Mouse (Mus musculus): ENCODE results near the gene 2210016F16Rik. TPM values are rescaled to one million over a fixed set of nuclear protein-coding genes. Genes with fewer than 3 reads are reported as not detected.

Gene 2210016F16Rik
- polyA plus RNA-seq (2012; rRNA removed): 25.2 and 33.8 TPM in 2 replicates

GRCm38 (mm10) chr13:58384779-58385546, at the start of gene 2210016F16Rik:
Gene 2210016F16Rik, minus strand, starts transcription at chr13:58385225.
- H3K36me3 ChIP-seq (ENCODE audit: control insufficient read depth, insufficient read depth, low read length): peaks cover 9% of the 10 kb centered on the region
- H3K27ac ChIP-seq (ENCODE audit: insufficient read depth, low read depth, low read length): peak within 1 kb of the TSS; percentile 6; the same call in 1 of the 2 replicates
- H3K4me1 ChIP-seq (ENCODE audit: control insufficient read depth, insufficient read depth, low read length): peaks cover 9% of the 10 kb centered on the region; the same call in 1 of the 2 replicates
- no peak for TF ChIP-seq CTCF (conservative IDR thresholded peaks at IDR 0.05; ENCODE audit: insufficient read depth, insufficient read length, low read depth, low read length)
- TF ChIP-seq POLR2A (IDR thresholded peaks at IDR 0.05; ENCODE audit: low read depth, low read length): no peak
- peak within 1 kb of the TSS; percentile 65 for H3K4me3 ChIP-seq (ENCODE audit: insufficient read depth, low read depth, low read length)
- 3% methylated on average over 80 of the region's 80 CpGs for WGBS
- H3K27me3 ChIP-seq (replicated peaks; ENCODE audit: control insufficient read depth, insufficient read depth, low read length): no peaks in the 10 kb centered on the region
- DNase-seq: peak; percentile 79

GRCm38 (mm10) chr13:58423061-58423660, 38.1 kb upstream of the 2210016F16Rik start:
- Histone ChIP-seq H3K27me3 (replicated peaks; ENCODE audit: control insufficient read depth, insufficient read depth, low read length) (no peaks in the 10 kb centered on the region), H3K36me3 (ENCODE audit: control insufficient read depth, insufficient read depth, low read length) (no peaks in the 10 kb centered on the region), H3K4me1 (ENCODE audit: control insufficient read depth, insufficient read depth, low read length) (no peaks in the 10 kb centered on the region), H3K4me3 (ENCODE audit: insufficient read depth, low read depth, low read length) (no peak overlapping the region), H3K27ac (ENCODE audit: insufficient read depth, low read depth, low read length) (no peak overlapping the region; the same call in 1 of the 2 replicates)
- peak; percentile 66 for DNase-seq
- 51% methylated on average over 10 of the region's 10 CpGs for WGBS
- TF ChIP-seq CTCF (conservative IDR thresholded peaks at IDR 0.05; ENCODE audit: insufficient read depth, insufficient read length, low read depth, low read length) (no peak), POLR2A (IDR thresholded peaks at IDR 0.05; ENCODE audit: low read depth, low read length) (no peak)

GRCm38 (mm10) chr13:58422242-58422641, 37.2 kb upstream of the 2210016F16Rik start:
- Histone ChIP-seq H3K4me3 (ENCODE audit: insufficient read depth, low read depth, low read length) (no peak overlapping the region), H3K36me3 (ENCODE audit: control insufficient read depth, insufficient read depth, low read length) (no peaks in the 10 kb centered on the region), H3K27ac (ENCODE audit: insufficient read depth, low read depth, low read length) (no peak overlapping the region), H3K27me3 (replicated peaks; ENCODE audit: control insufficient read depth, insufficient read depth, low read length) (no peaks in the 10 kb centered on the region), H3K4me1 (ENCODE audit: control insufficient read depth, insufficient read depth, low read length) (no peaks in the 10 kb centered on the region)
- no peak for TF ChIP-seq CTCF (conservative IDR thresholded peaks at IDR 0.05; ENCODE audit: insufficient read depth, insufficient read length, low read depth, low read length)
- no peak for TF ChIP-seq POLR2A (IDR thresholded peaks at IDR 0.05; ENCODE audit: low read depth, low read length)
- no peak for DNase-seq
- 71% methylated on average over 4 of the region's 4 CpGs for WGBS

- 79% methylated on average over 4 of the region's 4 CpGs for WGBS
- H3K27me3 ChIP-seq (replicated peaks; ENCODE audit: control insufficient read depth, insufficient read depth, low read length): no peaks in the 10 kb centered on the region
- H3K36me3 ChIP-seq (ENCODE audit: control insufficient read depth, insufficient read depth, low read length): no peaks in the 10 kb centered on the region
- DNase-seq: no peak
- TF ChIP-seq CTCF (conservative IDR thresholded peaks at IDR 0.05; ENCODE audit: insufficient read depth, insufficient read length, low read depth, low read length) (no peak), POLR2A (IDR thresholded peaks at IDR 0.05; ENCODE audit: low read depth, low read length) (no peak)
- no peak overlapping the region for H3K4me3 ChIP-seq (ENCODE audit: insufficient read depth, low read depth, low read length)
- no peak overlapping the region for H3K27ac ChIP-seq (ENCODE audit: insufficient read depth, low read depth, low read length)
- H3K4me1 ChIP-seq (ENCODE audit: control insufficient read depth, insufficient read depth, low read length): no peaks in the 10 kb centered on the region
Observed at GRCm38 (mm10) chr13:58421026-58421425, 36.0 kb upstream of the 2210016F16Rik start.

GRCm38 (mm10) chr13:58419266-58419665, 34.2 kb upstream of the 2210016F16Rik start:
- WGBS: 100% methylated on average over 1 of the region's 1 CpGs
- no peak for DNase-seq
- no peak overlapping the region for H3K27ac ChIP-seq (ENCODE audit: insufficient read depth, low read depth, low read length)
- no peak for TF ChIP-seq POLR2A (IDR thresholded peaks at IDR 0.05; ENCODE audit: low read depth, low read length)
- no peak for TF ChIP-seq CTCF (conservative IDR thresholded peaks at IDR 0.05; ENCODE audit: insufficient read depth, insufficient read length, low read depth, low read length)
- H3K4me3 ChIP-seq (ENCODE audit: insufficient read depth, low read depth, low read length): no peak overlapping the region
- no peaks in the 10 kb centered on the region for H3K4me1 ChIP-seq (ENCODE audit: control insufficient read depth, insufficient read depth, low read length)
- H3K36me3 ChIP-seq (ENCODE audit: control insufficient read depth, insufficient read depth, low read length): no peaks in the 10 kb centered on the region
- no peaks in the 10 kb centered on the region for H3K27me3 ChIP-seq (replicated peaks; ENCODE audit: control insufficient read depth, insufficient read depth, low read length)

- no peak for DNase-seq
- no peak overlapping the region for H3K27ac ChIP-seq (ENCODE audit: insufficient read depth, low read depth, low read length)
- H3K27me3 ChIP-seq (replicated peaks; ENCODE audit: control insufficient read depth, insufficient read depth, low read length): no peaks in the 10 kb centered on the region
- no peaks in the 10 kb centered on the region for H3K4me1 ChIP-seq (ENCODE audit: control insufficient read depth, insufficient read depth, low read length)
- 42% methylated on average over 4 of the region's 4 CpGs for WGBS
- H3K36me3 ChIP-seq (ENCODE audit: control insufficient read depth, insufficient read depth, low read length): no peaks in the 10 kb centered on the region
- no peak for TF ChIP-seq CTCF (conservative IDR thresholded peaks at IDR 0.05; ENCODE audit: insufficient read depth, insufficient read length, low read depth, low read length)
- no peak overlapping the region for H3K4me3 ChIP-seq (ENCODE audit: insufficient read depth, low read depth, low read length)
Observed at GRCm38 (mm10) chr13:58418656-58419055, 33.6 kb upstream of the 2210016F16Rik start.

- Histone ChIP-seq H3K27me3 (replicated peaks; ENCODE audit: control insufficient read depth, insufficient read depth, low read length) (no peaks in the 10 kb centered on the region), H3K36me3 (ENCODE audit: control insufficient read depth, insufficient read depth, low read length) (no peaks in the 10 kb centered on the region), H3K27ac (ENCODE audit: insufficient read depth, low read depth, low read length) (no peak overlapping the region), H3K4me1 (ENCODE audit: control insufficient read depth, insufficient read depth, low read length) (no peaks in the 10 kb centered on the region), H3K4me3 (ENCODE audit: insufficient read depth, low read depth, low read length) (no peak overlapping the region)
- DNase-seq: no peak
- TF ChIP-seq CTCF (conservative IDR thresholded peaks at IDR 0.05; ENCODE audit: insufficient read depth, insufficient read length, low read depth, low read length) (no peak), POLR2A (IDR thresholded peaks at IDR 0.05; ENCODE audit: low read depth, low read length) (no peak)
- WGBS: 64% methylated on average over 5 of the region's 5 CpGs
Observed at GRCm38 (mm10) chr13:58415838-58416237, 30.8 kb upstream of the 2210016F16Rik start.

Measured in kidney, adult 2 months (tissue).